Mouse (Mus musculus) liver, embryonic 16.5 days (tissue): Measurements from ENCODE around the gene Ano1. TPM values are rescaled to one million over a fixed set of nuclear protein-coding genes. Genes with fewer than 3 reads are reported as not detected.

Source experiments
- ATAC-seq: fragments of 200-750 bp; cut with Nextera tagmentation; 2 replicates; pipeline ENCODE4 v1.8.0; 2017; ENCODE audit warnings: low read depth, mild to moderate bottlenecking, moderate number of reproducible peaks, moderate library complexity
- H3K27ac ChIP-seq: fragments of 300-500 bp; sonication (generic); 2 replicates; pipeline ENCODE4 v1.5.1; 2014; ENCODE audit warnings: mild to moderate bottlenecking, low read length
- H3K27me3 ChIP-seq: fragments of 300-500 bp; sonication (generic); 2 replicates; pipeline ENCODE4 v1.6.1; 2014; ENCODE audit warnings: low read depth, low read length, mixed read lengths; ENCODE audit not compliant: control insufficient read depth, insufficient read depth
- H3K36me3 ChIP-seq: fragments of 300-500 bp; sonication (generic); 2 replicates; pipeline ENCODE4 v1.6.1; 2014; ENCODE audit warnings: mild to moderate bottlenecking; ENCODE audit not compliant: control insufficient read depth, insufficient read depth
- H3K4me1 ChIP-seq: fragments of 300-500 bp; sonication (generic); 2 replicates; pipeline ENCODE4 v1.6.1; 2014; ENCODE audit warnings: low read depth, low read length, mixed read lengths; ENCODE audit not compliant: control insufficient read depth
- H3K4me2 ChIP-seq: fragments of 300-500 bp; sonication (generic); 2 replicates; pipeline ENCODE4 v1.6.1; 2014; ENCODE audit warnings: low read depth, low read length, mixed read lengths
- H3K4me3 ChIP-seq: fragments of 300-500 bp; sonication (generic); 2 replicates; pipeline ENCODE4 v1.5.1; 2014; ENCODE audit warnings: low read depth, mild to moderate bottlenecking, low read length
- H3K9ac ChIP-seq: fragments of 300-500 bp; sonication (generic); 2 replicates; pipeline ENCODE4 v1.6.1; 2014; ENCODE audit warnings: low read depth, low read length
- H3K9me3 ChIP-seq: fragments of 300-500 bp; sonication (generic); replicated peaks from 2 replicates; pipeline ENCODE4 v1.6.1; 2016; ENCODE audit warnings: low read length; ENCODE audit not compliant: control insufficient read depth
- WGBS: fragments of 180-500 bp; shearing (Covaris S2); extraction: QIAGEN DNeasy Blood & Tissue Kit; methylation state at CpG from one replicate; pipeline ENCODE4 v1.1.7; 2014; ENCODE audit not compliant: insufficient replicate concordance; 5-methylcytosine and 5-hydroxymethylcytosine counted together
- polyA plus RNA-seq: library from polyadenylated mRNA; unstranded; fragments of >200 nt; fragmentation: Nextera tagmentation; extraction: Ambion mirVana; gene quantifications from 2 replicates; pipeline ENCODE4 v1.2.1, GENCODE M21; 2015

Ano1 gene
- polyA plus RNA-seq, 1 experiment from 2014 or later, result 1.3 TPM

GRCm38 (mm10) chr7:144607862-144608261 is 143.9 kb downstream of the Ano1 start:
- H3K36me3 ChIP-seq, result no peaks in the 10 kb centered on the region
- H3K27me3 ChIP-seq, result no peaks in the 10 kb centered on the region
- H3K9me3 ChIP-seq, result no peaks in the 10 kb centered on the region
- H3K4me1 ChIP-seq, result no peaks in the 10 kb centered on the region
- no peak overlapping the region for H3K4me3 ChIP-seq
- no peak overlapping the region for H3K27ac ChIP-seq
- 78% methylated on average over 15 of the region's 15 CpGs for WGBS
- no peak for ATAC-seq
- H3K4me2 ChIP-seq, result no peak overlapping the region
- H3K9ac ChIP-seq, result no peak overlapping the region

- Histone ChIP-seq H3K9me3 (no peaks in the 10 kb centered on the region), H3K4me3 (no peak overlapping the region)
- WGBS, result 43% methylated on average over 4 of the region's 4 CpGs
Observed at GRCm38 (mm10) chr7:144604735-144605134, 147.0 kb downstream of the Ano1 start.

GRCm38 (mm10) chr7:144604291-144604690 is 147.5 kb downstream of the Ano1 start:
- no peaks in the 10 kb centered on the region for H3K9me3 ChIP-seq
- no peak overlapping the region for H3K4me3 ChIP-seq
- WGBS, result 82% methylated on average over 2 of the region's 2 CpGs
- no peak overlapping the region for H3K4me2 ChIP-seq
- H3K9ac ChIP-seq, result no peak overlapping the region
- no peak overlapping the region for H3K27ac ChIP-seq
- no peaks in the 10 kb centered on the region for H3K4me1 ChIP-seq
- H3K27me3 ChIP-seq, result no peaks in the 10 kb centered on the region
- no peak for ATAC-seq
- no peaks in the 10 kb centered on the region for H3K36me3 ChIP-seq

More at GRCm38 (mm10) chr7:144604735-144605134, 147.0 kb downstream of the Ano1 start:
- ATAC-seq, result no peak
- H3K27me3 ChIP-seq, result no peaks in the 10 kb centered on the region
- no peaks in the 10 kb centered on the region for H3K36me3 ChIP-seq
- H3K4me2 ChIP-seq, result no peak overlapping the region
- H3K9ac ChIP-seq, result no peak overlapping the region
- H3K4me1 ChIP-seq, result no peaks in the 10 kb centered on the region
- no peak overlapping the region for H3K27ac ChIP-seq

GRCm38 (mm10) chr7:144600333-144600900 is 151.4 kb downstream of the Ano1 start:
- no peak overlapping the region for H3K4me2 ChIP-seq
- WGBS, result 66% methylated on average over 6 of the region's 6 CpGs
- H3K36me3 ChIP-seq, result no peaks in the 10 kb centered on the region
- no peak overlapping the region for H3K4me3 ChIP-seq
- no peak overlapping the region for H3K9ac ChIP-seq
- no peaks in the 10 kb centered on the region for H3K9me3 ChIP-seq
- H3K27ac ChIP-seq, result no peak overlapping the region
- no peak for ATAC-seq
- no peaks in the 10 kb centered on the region for H3K4me1 ChIP-seq
- no peaks in the 10 kb centered on the region for H3K27me3 ChIP-seq

- Histone ChIP-seq H3K4me1 (no peaks in the 10 kb centered on the region), H3K4me2 (no peak overlapping the region), H3K27me3 (no peaks in the 10 kb centered on the region), H3K4me3 (no peak overlapping the region), H3K9ac (no peak overlapping the region), H3K36me3 (no peaks in the 10 kb centered on the region), H3K9me3 (no peaks in the 10 kb centered on the region), H3K27ac (no peak overlapping the region)
- WGBS, result 62% methylated on average over 3 of the region's 3 CpGs
- no peak for ATAC-seq
Observed at GRCm38 (mm10) chr7:144589508-144589907, 162.3 kb downstream of the Ano1 start.

GRCm38 (mm10) chr7:144587291-144587690 is 164.5 kb downstream of the Ano1 start:
- peaks cover 3% of the 10 kb centered on the region; the same call in 1 of the 2 replicates for H3K4me1 ChIP-seq
- no peak overlapping the region for H3K4me2 ChIP-seq
- no peak overlapping the region for H3K9ac ChIP-seq
- H3K27me3 ChIP-seq, result no peaks in the 10 kb centered on the region
- H3K36me3 ChIP-seq, result no peaks in the 10 kb centered on the region
- no peaks in the 10 kb centered on the region for H3K9me3 ChIP-seq
- no peak for ATAC-seq
- H3K4me3 ChIP-seq, result no peak overlapping the region
- H3K27ac ChIP-seq, result no peak overlapping the region
- WGBS, result 19% methylated on average over 2 of the region's 2 CpGs

GRCm38 (mm10) chr7:144585648-144586047 is 166.1 kb downstream of the Ano1 start:
- no peak overlapping the region for H3K9ac ChIP-seq
- 12% methylated on average over 6 of the region's 6 CpGs for WGBS

GRCm38 (mm10) chr7:144583619-144584018 is 168.2 kb downstream of the Ano1 start:
- WGBS, result 5% methylated on average over 4 of the region's 4 CpGs
- ATAC-seq, result no peak
- no peak overlapping the region for H3K9ac ChIP-seq
- no peaks in the 10 kb centered on the region for H3K36me3 ChIP-seq
- no peak overlapping the region for H3K4me3 ChIP-seq
- H3K9me3 ChIP-seq, result no peaks in the 10 kb centered on the region
- no peak overlapping the region for H3K4me2 ChIP-seq
- peaks cover 12% of the 10 kb centered on the region for H3K4me1 ChIP-seq
- H3K27ac ChIP-seq, result no peak overlapping the region
- H3K27me3 ChIP-seq, result no peaks in the 10 kb centered on the region

More at GRCm38 (mm10) chr7:144585648-144586047, 166.1 kb downstream of the Ano1 start:
- no peak for ATAC-seq
- no peaks in the 10 kb centered on the region for H3K9me3 ChIP-seq
- H3K36me3 ChIP-seq, result no peaks in the 10 kb centered on the region
- peaks cover 11% of the 10 kb centered on the region for H3K4me1 ChIP-seq
- H3K27me3 ChIP-seq, result no peaks in the 10 kb centered on the region
- H3K27ac ChIP-seq, result no peak overlapping the region
- no peak overlapping the region for H3K4me2 ChIP-seq
- H3K4me3 ChIP-seq, result no peak overlapping the region

GRCm38 (mm10) chr7:144582284-144582980 is 169.3 kb downstream of the Ano1 start, which contains the start of gene Fadd:
Fadd (minus strand) TSS chr7:144582463.
- H3K27ac ChIP-seq, result peak within 1 kb of the TSS; percentile 88
- no peaks in the 10 kb centered on the region for H3K36me3 ChIP-seq
- H3K4me3 ChIP-seq, result peak within 1 kb of the TSS; percentile 82
- no peaks in the 10 kb centered on the region for H3K27me3 ChIP-seq
- no peaks in the 10 kb centered on the region for H3K9me3 ChIP-seq
- H3K4me2 ChIP-seq, result peak within 1 kb of the TSS; percentile 85
- H3K4me1 ChIP-seq, result peaks cover 12% of the 10 kb centered on the region
- ATAC-seq, result peak; percentile 78
- 1% methylated on average over 34 of the region's 34 CpGs for WGBS
- peak within 1 kb of the TSS; percentile 72 for H3K9ac ChIP-seq
